Mouse (Mus musculus) lung, postnatal 14 days (tissue): ENCODE measurements around the gene Avil.

Experiments
- DNase-seq: peaks from one replicate; pipeline ENCODE4 v3.0.0; 2021

The Avil gene

DNA sequence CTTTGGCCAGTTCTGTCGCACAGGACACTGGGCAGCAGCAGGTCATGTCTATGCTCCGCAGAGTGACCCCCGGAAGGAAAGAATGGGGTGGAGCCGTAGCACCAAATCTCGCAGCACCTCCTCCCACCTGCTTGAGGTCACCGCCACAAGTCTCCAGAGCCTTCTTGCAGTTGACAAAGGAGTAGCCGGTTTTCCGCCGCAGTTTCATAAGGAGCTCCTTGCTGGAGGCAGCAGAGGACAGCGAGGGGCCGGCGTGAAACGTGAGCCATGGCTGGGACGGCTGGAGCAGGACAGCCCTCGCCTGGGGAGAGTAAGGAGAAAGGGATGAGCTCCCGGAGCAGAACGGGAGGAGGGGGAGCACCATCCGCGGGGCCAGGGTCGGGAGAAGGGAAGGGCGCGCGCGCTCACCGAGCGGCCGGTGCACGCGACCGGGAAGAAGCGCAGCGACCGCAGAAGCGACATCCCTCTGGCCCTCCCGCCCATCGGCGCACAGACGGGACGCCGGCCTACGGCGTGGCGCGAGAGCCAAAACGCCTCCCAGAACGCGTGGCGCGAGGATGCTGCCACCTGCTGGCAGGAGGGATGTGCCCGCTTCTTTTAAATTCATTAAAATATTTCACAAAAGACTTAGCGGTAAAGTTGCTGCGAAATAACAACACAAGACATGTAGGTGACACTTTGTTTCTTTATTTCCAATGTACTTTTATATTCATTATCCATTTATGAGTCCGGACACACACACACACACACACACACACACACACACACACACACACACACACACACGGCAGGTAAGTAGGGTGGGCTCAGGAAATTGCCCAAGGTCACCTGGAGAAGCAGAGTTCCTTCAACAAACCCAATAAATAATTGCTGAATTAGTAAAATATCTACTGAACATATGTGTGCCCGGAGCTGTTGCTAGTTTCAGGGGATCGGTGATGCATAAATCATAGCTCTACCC is 30.1 kb downstream of the Avil start, which contains the start of gene Tsfm:
Tsfm (minus strand) TSS at position 505 of the 961 bp plus-strand sequence.
- DNase-seq: peak; percentile 96

DNA sequence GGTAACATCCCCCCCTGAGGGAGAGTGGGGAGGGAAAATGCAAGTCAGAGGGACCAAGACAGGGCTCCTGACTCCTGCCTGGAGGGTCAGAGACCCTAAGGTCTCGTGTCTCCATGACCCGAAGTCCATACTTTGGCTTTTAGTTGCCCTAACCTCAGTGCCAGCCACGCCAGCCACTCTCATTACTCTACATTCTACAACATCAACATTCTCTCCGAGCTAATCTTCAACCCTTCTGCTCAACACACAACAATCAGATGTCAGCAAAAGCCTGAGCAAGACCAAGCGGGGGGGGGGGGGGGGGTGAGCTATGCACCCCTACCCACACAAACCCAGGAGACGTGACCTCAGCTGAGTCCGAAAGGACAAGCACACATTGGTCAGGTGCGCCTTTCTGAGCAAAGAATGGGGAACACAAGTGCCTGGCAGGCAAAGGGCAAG is 32.8 kb downstream of the Avil start:
- DNase-seq: no peak

DNA sequence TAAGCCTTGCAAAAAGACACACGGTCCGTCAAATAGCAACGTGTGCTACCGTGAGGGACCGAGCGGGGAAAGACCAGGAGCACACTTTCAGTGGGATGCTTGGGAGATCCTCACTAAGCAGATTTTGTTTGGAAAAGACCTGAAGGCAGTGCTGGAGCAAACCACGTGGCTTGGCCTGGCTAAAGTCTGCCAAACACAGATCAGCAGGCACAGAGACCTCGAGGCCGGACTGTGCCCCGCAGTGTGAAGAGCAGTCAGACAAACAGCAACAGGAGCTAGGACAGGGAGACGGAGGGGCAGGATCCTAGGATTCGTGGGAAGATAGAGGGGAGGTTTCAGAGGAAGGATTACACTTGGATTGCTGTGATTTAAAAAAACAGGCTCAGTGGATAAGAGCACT is 35.8 kb downstream of the Avil start:
- no peak for DNase-seq

DNA sequence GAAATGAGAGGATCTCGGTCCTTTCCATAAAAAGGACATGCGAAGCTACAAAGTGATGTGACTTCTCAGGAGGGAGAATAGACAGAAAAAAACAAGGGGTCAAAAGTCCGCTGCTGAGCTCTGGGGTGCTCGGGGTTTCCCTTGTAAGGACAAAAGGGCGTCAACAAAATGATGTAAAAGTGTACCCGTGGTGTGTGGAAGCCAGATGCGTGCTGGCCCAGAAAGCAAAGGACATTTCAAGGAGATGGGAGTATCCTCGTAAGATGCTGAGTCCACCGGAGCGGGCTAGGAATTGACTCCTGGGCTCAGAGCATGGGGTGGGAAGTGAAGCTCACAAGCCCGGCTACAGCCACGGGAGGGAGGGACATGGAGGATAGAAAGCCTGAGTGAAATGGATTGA is 37.1 kb downstream of the Avil start:
- DNase-seq: no peak

DNA sequence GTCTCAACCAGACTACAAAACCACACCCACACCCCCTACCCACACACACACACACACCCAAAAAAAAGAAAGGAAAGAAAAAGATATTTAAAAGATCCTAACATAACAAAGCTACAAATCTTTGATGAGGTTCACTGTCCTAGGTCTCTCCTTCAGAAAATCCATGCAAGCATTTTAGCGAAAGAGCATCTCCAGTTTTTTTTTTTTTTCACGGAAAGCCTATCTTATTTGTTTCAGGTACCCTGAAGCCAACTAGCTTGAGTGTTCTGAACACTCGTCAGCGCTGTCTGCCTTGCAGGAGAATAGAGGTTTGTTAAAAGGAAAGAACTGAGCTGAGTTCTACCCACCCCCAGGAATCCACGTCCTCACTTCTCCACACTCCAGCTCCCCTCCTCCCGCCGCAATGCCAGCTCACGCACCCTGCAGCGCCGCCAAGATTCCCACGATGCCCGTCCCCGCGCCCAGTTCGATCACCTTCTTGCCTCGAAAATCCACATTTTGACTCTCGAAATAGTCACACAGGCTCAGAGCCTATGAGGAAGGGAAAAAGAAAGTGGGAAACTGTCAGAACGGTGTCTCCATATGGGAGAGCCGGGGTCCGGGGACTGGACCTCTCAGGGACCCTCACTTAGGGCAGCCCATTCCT is 40.2 kb downstream of the Avil start:
- DNase-seq: no peak

DNA sequence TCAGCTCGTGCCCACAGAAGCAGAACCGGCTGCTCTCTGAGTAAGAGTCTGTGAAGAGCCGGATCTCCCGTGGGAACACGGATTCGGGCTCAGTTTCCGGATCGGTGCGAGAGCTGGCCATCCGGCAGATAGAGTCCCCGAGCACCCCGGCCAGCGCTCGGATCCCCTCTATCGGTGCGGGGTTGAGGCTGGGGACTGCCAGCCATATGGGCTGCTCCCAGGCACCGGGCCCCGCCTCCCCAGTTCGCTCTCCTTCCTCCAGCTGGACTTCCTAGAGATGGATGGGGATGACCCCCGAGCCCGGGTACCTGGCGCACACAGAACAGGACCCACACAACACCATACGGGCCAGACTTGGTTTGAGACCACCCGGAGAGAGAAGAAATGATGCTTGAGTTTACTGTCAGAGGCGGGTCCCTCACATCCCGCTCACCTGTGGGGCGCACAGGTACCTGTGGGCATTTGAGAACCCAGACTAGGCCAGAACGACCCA is 40.8 kb downstream of the Avil start, which contains the start of the genes Mettl1 and Eef1akmt3:
Mettl1 (plus strand) TSS at position 141 of the 493 bp plus-strand sequence.
Eef1akmt3 (minus strand) TSS at position 240 of the 493 bp plus-strand sequence.
- peak; percentile 25 for DNase-seq

DNA sequence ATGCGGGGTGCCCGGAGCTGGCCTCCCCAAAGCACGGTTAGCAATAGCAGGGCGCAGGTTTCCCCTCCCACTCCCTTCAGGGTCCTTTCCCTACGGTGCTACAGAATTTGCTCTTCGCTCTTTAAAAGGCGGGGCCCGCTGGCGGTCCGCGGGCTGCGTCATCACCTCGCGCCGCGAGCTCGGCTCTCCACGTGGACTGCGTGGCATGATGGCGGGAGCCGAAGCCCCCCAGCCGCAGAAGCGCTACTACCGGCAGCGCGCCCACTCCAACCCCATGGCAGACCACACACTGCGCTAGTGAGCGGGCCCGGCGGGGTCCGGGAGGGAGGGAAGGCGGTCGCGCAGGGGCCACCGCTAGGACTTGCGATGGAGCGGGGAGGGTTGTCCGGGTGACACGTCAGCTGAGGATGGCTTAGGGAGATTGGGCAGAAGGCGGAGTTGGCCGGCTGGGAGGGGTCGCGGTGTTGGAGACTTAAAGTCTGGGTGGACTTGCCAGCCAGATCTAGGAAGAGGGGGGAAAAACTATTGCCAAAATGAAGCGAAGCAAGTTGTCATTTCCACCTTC is 41.3 kb downstream of the Avil start:
- peak; percentile 89 for DNase-seq

DNA sequence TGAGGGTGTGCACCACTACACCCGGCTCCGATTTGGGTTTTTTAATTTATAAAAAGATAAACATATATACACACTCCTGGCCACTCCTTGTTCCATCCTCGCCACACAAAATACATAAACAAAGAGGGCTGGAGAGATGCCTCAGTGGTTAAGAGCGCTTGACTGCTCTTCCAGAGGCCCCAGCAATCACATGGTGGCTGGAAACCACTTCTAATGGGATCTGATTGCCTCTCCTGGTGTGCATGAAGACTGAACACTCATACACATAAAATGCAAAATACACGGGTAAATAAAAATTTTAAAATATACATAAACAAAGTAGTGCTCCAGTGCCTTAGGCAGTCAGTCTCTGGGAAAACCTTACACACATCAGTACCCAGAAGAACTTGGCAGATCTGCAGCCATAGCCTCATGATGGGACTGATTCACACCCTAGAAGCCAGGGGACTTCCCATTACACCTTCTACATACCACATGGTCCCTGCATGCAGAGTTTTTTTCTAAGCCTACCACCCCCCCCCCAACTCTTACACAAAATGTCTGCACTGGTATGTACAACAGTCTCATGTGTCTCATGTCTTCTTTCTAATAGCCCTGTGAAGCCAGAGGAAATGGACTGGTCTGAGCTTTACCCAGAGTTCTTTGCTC is 42.1 kb downstream of the Avil start:
- no peak for DNase-seq

DNA sequence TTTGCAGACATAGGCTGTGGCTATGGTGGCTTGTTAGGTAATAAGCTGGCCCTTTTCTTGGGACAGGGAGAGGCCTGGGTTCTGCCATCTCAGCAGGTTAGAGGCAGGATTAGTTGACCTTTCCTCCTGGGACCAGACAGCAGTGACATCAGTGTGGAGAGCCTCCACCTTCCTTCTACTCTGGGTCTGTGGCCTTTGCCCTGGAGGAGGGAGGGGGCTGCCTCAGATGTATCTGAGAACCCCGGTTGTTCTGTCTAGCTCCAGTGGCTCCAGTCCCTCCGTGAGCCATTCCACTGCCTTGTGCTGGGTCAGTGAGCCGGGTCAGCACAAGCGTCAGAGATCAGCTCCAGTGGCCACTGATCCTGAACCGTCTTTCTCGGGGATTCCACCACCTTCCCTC is 42.7 kb downstream of the Avil start:
- DNase-seq: no peak

DNA sequence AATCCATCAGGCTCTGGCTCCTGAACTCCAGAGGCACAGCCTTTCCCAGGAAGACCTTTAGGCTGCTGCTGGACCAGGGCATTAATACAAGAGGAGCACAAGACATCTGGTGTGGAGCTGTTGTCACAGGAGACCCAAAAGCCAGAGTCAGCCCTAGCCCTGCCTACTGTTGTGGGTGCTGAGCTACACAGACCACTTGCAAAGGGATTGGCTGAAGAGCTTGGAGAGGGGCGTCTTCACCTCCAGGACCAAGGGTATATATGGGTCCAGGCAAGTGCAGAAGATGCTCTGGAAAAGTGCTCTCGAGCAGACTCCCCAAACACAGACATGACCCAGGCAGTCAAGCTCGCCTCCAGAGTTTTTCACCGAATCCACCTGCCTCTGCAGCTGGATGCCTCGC is 47.4 kb downstream of the Avil start, which contains the start of gene Cyp27b1:
Cyp27b1 (plus strand) TSS at position 297 of the 400 bp plus-strand sequence.
- DNase-seq: no peak

DNA sequence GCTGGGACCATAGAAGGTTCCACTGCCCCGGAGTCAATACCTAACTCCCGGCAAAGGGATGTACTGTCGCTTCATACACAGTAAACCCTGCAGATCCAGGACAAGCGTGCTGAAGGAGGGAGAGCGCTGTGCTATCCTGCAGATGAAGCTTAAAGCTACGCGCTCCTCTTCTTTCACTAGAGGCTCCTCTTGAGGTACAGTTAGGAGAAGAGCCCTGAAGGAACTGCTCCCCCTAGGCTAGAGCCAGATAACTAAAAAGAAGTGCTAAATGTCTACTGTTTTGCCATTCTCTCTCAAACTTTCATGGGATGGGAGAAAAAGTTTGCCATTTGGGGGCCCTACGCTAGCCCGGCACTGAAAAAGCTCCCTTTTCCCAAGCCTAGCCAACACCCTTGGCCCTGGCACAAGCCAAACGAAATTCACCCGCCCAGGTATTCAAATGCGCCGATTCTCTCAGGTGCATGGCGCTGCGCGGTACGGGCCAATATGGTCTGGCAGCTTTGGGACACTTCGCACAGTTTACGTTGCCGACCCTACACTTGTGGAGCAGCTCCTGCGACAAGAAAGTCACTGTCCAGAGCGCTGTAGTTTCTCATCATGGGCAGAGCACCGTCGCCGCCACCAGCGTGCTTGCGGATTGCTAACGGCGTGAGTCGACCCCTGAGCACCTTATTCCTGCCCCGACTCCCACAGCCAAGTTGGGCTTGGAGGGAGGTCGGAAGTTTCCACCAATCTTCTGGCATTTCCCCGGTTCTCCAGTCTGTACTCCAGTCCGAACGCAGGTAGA is 48.3 kb downstream of the Avil start:
- no peak for DNase-seq

DNA sequence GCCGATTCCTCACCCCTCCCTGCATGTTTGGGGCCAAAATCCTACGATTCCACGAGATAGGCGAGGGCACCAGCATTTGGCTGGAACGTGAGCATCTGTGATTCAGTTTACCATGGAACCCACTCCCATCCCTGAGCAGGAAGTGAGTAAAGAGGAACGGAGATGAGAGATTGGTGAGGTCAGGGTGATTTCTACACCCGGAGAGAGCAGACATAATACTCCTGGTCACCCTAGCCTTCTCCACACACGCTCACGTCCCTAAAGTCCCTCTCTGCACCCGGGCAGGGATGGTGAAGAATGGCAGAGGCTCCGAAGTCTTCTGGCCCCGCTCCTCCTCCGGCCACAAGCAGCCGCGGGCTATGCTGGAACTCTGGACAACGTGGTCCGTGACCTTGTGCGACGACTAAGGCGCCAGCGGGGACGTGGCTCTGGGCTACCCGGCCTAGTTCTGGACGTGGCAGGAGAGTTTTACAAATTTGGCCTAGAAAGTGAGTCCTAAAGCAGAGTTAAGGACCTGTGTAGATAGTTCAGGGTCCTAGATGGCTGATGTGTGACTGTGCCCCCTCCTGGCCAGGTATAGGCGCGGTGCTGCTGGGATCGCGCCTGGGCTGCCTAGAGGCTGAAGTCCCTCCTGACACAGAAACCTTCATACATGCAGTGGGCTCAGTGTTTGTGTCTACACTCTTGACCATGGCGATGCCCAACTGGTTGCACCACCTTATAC is 49.0 kb downstream of the Avil start:
- DNase-seq: no peak

DNA sequence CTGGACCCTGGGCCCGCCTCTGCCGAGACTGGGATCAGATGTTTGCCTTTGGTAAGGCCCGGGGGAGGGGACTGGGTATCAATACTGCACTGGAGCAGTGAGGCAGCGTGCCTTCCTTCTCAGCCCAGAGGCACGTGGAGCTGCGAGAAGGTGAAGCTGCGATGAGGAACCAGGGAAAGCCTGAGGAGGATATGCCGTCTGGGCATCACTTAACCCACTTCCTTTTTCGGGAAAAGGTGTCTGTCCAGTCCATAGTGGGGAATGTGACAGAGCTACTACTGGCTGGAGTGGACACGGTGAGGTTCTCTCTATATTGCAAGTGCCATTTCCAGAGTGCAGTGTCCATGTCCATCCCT is 49.6 kb downstream of the Avil start:
- no peak for DNase-seq

DNA sequence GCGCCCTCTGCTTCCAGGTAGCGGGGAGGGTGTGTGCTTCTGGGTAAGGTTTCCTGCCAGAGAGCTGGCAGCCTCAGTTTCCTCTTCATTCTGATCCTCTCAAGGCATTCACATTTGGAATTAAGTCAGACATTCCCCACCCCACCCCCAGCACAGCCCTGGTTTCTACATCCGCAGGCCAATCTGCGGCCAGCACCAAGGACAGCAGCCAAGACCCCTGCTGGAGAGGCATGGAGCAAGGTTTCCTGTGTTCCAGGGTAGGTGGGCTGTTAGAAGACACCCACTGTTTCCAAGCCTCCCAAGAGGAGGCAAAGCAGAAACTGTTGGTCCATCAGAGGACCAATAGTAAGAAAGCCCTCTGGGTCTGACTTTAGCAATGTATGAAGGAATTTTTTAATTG is 54.1 kb downstream of the Avil start:
- DNase-seq: no peak

DNA sequence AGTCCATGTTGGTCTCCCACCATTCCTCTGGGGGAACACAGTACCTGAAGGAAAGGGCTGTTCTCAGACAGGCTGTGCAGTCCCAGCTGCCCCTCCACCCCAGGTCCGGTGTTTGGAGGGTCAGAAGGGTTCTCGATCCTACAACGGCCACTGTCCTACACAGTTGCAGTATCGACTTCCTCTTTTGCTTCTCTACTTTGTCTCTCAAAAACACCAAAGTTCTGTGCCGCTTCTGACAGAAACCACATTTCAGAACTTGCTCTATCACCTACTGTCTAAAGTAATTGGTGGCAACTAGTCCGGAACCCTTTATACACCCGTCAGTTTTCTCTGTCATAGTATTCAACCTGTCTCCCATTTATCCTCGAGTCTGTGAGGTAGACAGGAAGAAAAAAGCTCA is 54.9 kb downstream of the Avil start:
- no peak for DNase-seq

DNA sequence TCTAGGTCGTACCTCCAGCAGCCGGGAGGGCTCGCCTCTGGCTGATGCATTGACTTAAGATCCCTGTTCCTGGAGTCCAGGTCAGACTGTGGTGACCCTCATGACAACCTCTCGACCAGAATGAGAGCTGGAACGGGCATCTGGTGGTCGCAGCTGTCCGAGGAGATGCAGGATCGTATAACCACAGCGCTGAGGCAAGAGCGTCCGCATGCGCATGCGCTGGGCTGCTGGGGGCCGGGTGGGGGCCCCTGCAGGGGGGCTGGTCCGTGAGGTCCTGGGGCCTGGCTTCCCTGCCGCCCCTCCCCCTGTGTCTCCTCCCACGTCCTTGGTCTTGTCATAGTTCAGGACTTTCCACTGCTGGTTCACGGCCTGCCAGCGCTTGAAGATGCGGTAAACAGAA is 56.0 kb downstream of the Avil start:
- no peak for DNase-seq

DNA sequence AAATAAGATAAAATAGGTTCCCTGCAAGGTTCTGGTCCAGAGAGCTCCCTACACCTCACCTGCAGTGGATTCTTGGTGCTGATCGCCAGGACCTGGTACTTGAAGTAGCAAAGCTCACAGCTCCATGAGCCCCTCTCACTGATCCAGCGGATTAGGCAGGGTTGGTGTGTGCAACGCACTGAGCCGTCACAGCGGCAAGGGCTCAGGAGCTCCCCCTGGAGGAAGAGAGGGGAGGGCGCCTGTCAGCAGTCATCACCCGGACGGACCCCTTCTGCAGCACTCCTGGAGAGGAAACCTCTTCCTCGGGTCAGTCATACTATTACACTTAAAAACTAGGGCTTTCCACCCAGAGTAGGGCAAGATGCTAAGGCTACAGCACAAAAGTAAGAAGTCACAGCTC is 57.7 kb downstream of the Avil start:
- peak; percentile 84 for DNase-seq

DNA sequence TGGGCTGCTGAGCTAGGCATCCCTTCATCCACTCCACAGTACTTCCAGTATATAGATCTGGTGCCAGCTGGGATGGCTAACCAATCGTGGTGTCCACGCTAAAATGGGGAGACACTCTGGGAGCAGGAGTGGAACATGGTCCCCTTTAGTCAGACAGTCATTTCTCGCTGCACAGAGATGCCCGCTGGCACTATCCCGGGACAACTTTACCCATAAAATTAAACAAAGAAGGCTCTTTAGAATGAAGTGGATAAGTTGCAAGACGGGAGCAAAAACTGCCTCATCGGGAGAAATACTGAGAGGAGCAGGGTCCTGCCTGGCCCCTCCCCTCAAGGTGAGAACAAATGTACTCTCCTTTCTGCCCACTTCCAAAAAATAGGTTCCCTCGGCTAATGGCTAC is 58.2 kb downstream of the Avil start:
- no peak for DNase-seq

DNA sequence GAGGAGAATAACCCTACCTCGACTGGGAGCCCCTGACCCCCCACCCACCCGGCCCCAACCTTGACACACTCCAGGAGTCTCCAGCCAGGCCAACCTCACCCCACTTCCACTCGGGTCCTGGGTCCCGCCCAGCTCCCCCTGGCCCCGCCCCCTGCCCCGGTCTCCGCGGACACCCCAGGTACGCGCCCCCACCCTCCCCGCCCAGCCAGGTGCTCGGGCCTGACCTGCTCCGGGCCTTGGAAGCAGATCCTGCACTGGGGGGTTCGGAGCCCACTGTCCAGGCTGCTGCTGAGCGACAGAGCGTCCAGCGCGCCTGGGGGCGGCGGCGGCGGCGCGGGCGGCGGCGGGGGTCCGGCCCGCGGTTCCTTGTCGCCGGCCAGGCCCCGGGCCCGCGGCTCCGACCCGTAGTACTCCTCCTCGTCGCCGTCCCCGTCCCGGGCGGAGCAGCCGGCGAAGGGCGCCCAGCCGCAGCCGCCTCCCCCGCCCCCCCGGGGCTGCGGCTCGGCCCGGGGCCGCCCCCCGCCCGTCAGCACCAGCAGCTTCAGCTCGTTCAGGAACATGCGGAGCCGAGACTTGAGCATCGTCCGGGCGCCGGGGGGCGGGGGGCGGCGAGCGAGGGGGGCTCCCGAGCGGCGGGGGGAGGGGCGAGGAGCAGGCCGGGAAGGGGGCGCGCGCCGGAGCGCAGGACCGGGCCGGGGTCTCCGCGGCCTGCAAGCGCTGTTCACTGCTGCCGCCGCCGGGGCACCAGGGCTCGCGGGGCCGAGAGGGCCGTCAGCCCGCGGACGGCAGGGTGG is 58.9 kb downstream of the Avil start:
- DNase-seq: no peak
